Mouse (Mus musculus): Measurements from ENCODE around the gene Extl1.

DNA sequence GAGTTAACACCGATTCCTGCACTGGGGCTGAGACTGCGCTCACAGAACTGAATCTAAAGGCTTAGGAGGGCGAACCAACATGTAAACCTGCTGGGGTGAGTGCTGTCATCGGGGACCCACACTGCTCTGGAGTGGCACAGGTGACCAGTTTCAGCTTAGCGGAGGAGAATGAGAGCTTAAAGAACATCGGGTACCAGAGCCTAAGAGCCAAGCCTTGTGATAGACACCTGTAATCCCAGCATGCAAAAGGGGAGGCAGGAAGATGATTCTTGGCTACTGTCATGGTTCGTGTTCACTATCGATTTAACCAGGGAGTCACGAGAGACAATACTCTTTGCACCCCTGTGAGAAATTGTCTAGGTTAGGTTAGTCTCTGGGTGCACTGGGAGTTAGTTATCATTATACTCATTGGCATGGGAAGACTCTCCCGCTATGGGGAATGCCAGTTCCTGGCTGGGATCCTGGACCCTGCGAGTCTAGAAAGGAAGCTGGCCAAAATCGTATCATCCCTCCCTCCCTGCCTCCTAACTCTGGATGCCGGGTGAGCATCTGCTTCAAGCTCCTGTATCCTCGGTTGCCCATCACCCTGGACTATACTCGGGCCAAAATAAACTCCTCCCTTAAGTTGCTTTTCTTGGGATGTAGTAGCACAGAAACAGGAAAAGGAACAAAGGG, 49.2 kb upstream of the Extl1 start:
- TF ChIP-seq CTCF (IDR thresholded peaks at IDR 0.05; ENCODE audit: low read depth, low read length) (no peak), TAL1 (conservative IDR thresholded peaks at IDR 0.05; ENCODE audit: low read depth, low read length) (no peak)
